Mouse (Mus musculus) olfactory bulb, adult 2 months (tissue): Measurements from ENCODE around the gene Pcdh15. TPM values are rescaled to one million over a fixed set of nuclear protein-coding genes. Genes with fewer than 3 reads are reported as not detected.

Source experiments
- H3K27ac ChIP-seq: fragments of 200-500 bp; 2 replicates; pipeline ENCODE4 v1.5.1; 2012; ENCODE audit warnings: low read depth, low read length; ENCODE audit not compliant: insufficient read depth
- H3K4me1 ChIP-seq: fragments of 200-500 bp; 2 replicates; pipeline ENCODE4 v1.6.1; 2012; ENCODE audit warnings: low read length; ENCODE audit not compliant: control insufficient read depth, insufficient read depth
- H3K4me3 ChIP-seq: fragments of 200-500 bp; 2 replicates; pipeline ENCODE4 v1.5.1; 2012; ENCODE audit warnings: mild to moderate bottlenecking, low read depth, low read length, moderate library complexity; ENCODE audit not compliant: insufficient read depth
- CTCF ChIP-seq: fragments of 200-500 bp; IDR thresholded peaks from 2 replicates; pipeline ENCODE4 v1.5.1; 2012; ENCODE audit warnings: low read depth, mild to moderate bottlenecking, low read length, moderate library complexity; ENCODE audit not compliant: insufficient read depth
- POLR2A ChIP-seq: fragments of 200-500 bp; IDR thresholded peaks from 2 replicates; pipeline ENCODE4 v1.6.1; 2012; ENCODE audit warnings: mild to moderate bottlenecking, low read depth, low read length, moderate library complexity; ENCODE audit not compliant: insufficient read depth
- WGBS: fragments of 180-500 bp; shearing (Covaris S2); methylation state at CpG from one replicate; pipeline ENCODE4 v1.1.7; 2018; 5-methylcytosine and 5-hydroxymethylcytosine counted together
- polyA plus RNA-seq: library from polyadenylated mRNA; stranded (reverse); fragments of >200 nt; gene quantifications from 2 replicates; pipeline ENCODE4 v1.2.4, GENCODE M21; 2012; ENCODE audit warnings: low replicate concordance; ENCODE audit not compliant: missing spikeins, insufficient read depth, insufficient read length

The Pcdh15 gene
- polyA plus RNA-seq, 1 experiment, result not detected

- Histone ChIP-seq H3K4me3 (no peak overlapping the region), H3K4me1 (0 out of 2 replicates have a peak, but pooled peaks cover 3% of the 10 kb centered on the region), H3K27ac (no peak overlapping the region)
- WGBS, result 65% methylated on average over 2 of the region's 2 CpGs
- TF ChIP-seq CTCF, result no peak
- no peak for TF ChIP-seq POLR2A
These were observed 1216.9 kb downstream of the Pcdh15 start for GRCm38 (mm10) chr10:74316091-74316490.

GRCm38 (mm10) chr10:74335412-74335811, 1236.3 kb downstream of the Pcdh15 start:
- no peak for TF ChIP-seq CTCF
- no peak for TF ChIP-seq POLR2A
- 95% methylated on average over 7 of the region's 7 CpGs for WGBS
- no peaks in the 10 kb centered on the region for H3K4me1 ChIP-seq
- H3K4me3 ChIP-seq, result no peak overlapping the region
- H3K27ac ChIP-seq, result no peak overlapping the region

GRCm38 (mm10) chr10:74339247-74340160, 1240.4 kb downstream of the Pcdh15 start:
- TF ChIP-seq POLR2A (no peak), CTCF (no peak)
- no peak overlapping the region for H3K27ac ChIP-seq
- no peak overlapping the region for H3K4me3 ChIP-seq
- 31% methylated on average over 3 of the region's 3 CpGs for WGBS
- no peaks in the 10 kb centered on the region for H3K4me1 ChIP-seq

DNA sequence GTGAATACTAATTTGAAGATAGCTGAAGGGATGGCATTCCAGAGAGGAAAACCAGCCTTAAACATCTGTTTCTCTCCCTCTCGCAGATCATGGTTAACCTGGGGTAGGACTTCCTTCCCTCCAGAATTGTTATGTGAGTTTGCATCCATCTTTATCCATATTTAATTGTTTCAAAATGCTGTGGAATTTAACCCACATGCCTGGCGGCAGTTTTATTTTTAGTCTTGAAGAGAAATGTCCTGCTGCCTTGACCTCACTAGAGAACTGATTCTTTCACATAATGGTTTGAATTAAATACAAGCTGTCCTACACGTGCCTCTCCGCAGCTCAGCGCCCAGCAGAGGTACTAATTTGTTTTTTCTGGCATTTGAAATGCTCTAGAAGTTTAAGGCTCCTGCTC, 1260.4 kb downstream of the Pcdh15 start:
- Histone ChIP-seq H3K27ac (no peak overlapping the region), H3K4me1 (no peaks in the 10 kb centered on the region), H3K4me3 (no peak overlapping the region)
- 66% methylated on average over 5 of the region's 5 CpGs for WGBS
- no peak for TF ChIP-seq CTCF
- TF ChIP-seq POLR2A, result no peak

GRCm38 (mm10) chr10:74378697-74379096, 1279.6 kb downstream of the Pcdh15 start:
- Histone ChIP-seq H3K4me1 (no peaks in the 10 kb centered on the region), H3K4me3 (no peak overlapping the region), H3K27ac (no peak overlapping the region)
- WGBS, result 90% methylated on average over 1 of the region's 1 CpGs
- no peak for TF ChIP-seq POLR2A
- no peak for TF ChIP-seq CTCF

- TF ChIP-seq POLR2A (no peak), CTCF (no peak)
- 52% methylated on average over 7 of the region's 7 CpGs for WGBS
- Histone ChIP-seq H3K4me1 (no peaks in the 10 kb centered on the region), H3K27ac (no peak overlapping the region), H3K4me3 (no peak overlapping the region)
These were observed 1280.4 kb downstream of the Pcdh15 start for GRCm38 (mm10) chr10:74379276-74380134.

- Histone ChIP-seq H3K4me3 (no peak overlapping the region), H3K4me1 (no peaks in the 10 kb centered on the region), H3K27ac (no peak overlapping the region)
- TF ChIP-seq CTCF, result no peak
- TF ChIP-seq POLR2A, result no peak
- 53% methylated on average over 10 of the region's 10 CpGs for WGBS
These were observed 1288.7 kb downstream of the Pcdh15 start for GRCm38 (mm10) chr10:74387538-74388499.

- no peak overlapping the region for H3K27ac ChIP-seq
- 72% methylated on average over 8 of the region's 8 CpGs for WGBS
- H3K4me1 ChIP-seq, result no peaks in the 10 kb centered on the region
- no peak for TF ChIP-seq CTCF
- TF ChIP-seq POLR2A, result no peak
- no peak overlapping the region for H3K4me3 ChIP-seq
These were observed 1304.0 kb downstream of the Pcdh15 start for GRCm38 (mm10) chr10:74403111-74403510.

GRCm38 (mm10) chr10:74414021-74414420, 1314.9 kb downstream of the Pcdh15 start:
- H3K4me3 ChIP-seq, result no peak overlapping the region
- no peaks in the 10 kb centered on the region for H3K4me1 ChIP-seq
- TF ChIP-seq CTCF (no peak), POLR2A (no peak)
- no peak overlapping the region for H3K27ac ChIP-seq
- WGBS, result 43% methylated on average over 3 of the region's 3 CpGs
